ENCODE assay signal across 17 mouse cellular contexts in genomic region chr5:99334017-99334416, GRCm38 (mm10).
DNase-seq lines count a peak whose midpoint lies in the region; TF ChIP-seq lines count a peak whose summit lies in the region.
"Had no signal": no experiment of that assay in that cellular context is flagged by ENCODE, and none has a peak within 500 bp of the region (broad histone marks: within the 10 kb centered on the region; RNA-seq: fewer than 3 reads in every experiment).

No protein-coding gene starts in this region.

- no peak for TF ChIP-seq CTCF in CH12.LX (conservative IDR thresholded peaks at IDR 0.05 in 1 of 2, IDR thresholded peaks at IDR 0.05 in 1 of 2; ENCODE audit: low read depth in 2 of 2, low read length in 2 of 2)

- no peaks in the 10 kb centered on the region for H3K36me3 ChIP-seq in CH12.LX (replicated peaks in 1 of 2; ENCODE audit: control insufficient read depth in 1 of 2, insufficient read depth in 1 of 2, low read length in 1 of 2)
- no peaks in the 10 kb centered on the region for H3K36me3 ChIP-seq in midbrain, embryonic 10.5 days
- H3K36me3 ChIP-seq: embryonic facial prominence, embryonic 10.5 days; heart, embryonic 13.5 days; hindbrain, embryonic 15.5 days had no signal

- H3K4me1 ChIP-seq in CH12.LX (ENCODE audit: control insufficient read depth in 1 of 2, insufficient read depth in 2 of 2): peaks cover 0 to 34% of the 10 kb centered on the region in 2 experiments; a peak in 2 of 4 replicates
- H3K4me1 ChIP-seq in midbrain, embryonic 10.5 days: no peaks in the 10 kb centered on the region
- H3K4me1 ChIP-seq: forebrain, embryonic 13.5 days had no signal

- H3K27ac ChIP-seq in CH12.LX (ENCODE audit: insufficient read depth, low read depth): no peak overlapping the region
- H3K27ac ChIP-seq in midbrain, embryonic 10.5 days (replicated peaks): no peak overlapping the region
- H3K27ac ChIP-seq: embryonic facial prominence, embryonic 10.5 days; forebrain, embryonic 13.5 days; heart, embryonic 13.5 days; hindbrain, embryonic 15.5 days had no signal

- TF ChIP-seq RAD21 in CH12.LX (IDR thresholded peaks at IDR 0.05; ENCODE audit: low read depth, low read length): no peak

- in situ Hi-C loops in CH12.LX (cut with MboI; ENCODE audit: low pct_ligation_motif_present, low pct_unique_long_range_greater_than_20kb, low sequenced_read_pairs): no loop called here

- H3K4me2 ChIP-seq in CH12.LX (ENCODE audit: insufficient read depth, low read depth, poor library complexity, severe bottlenecking): no peak overlapping the region
- H3K4me2 ChIP-seq: forebrain, embryonic 13.5 days; heart, embryonic 13.5 days; hindbrain, embryonic 15.5 days had no signal

- no peak for TF ChIP-seq EP300 in CH12.LX (IDR thresholded peaks at IDR 0.05; ENCODE audit: low read length)

- no peaks in the 10 kb centered on the region for H3K9me3 ChIP-seq in CH12.LX (replicated peaks; ENCODE audit: low read length)
- H3K9me3 ChIP-seq in midbrain, embryonic 10.5 days (replicated peaks): no peaks in the 10 kb centered on the region
- H3K9me3 ChIP-seq: embryonic facial prominence, embryonic 10.5 days; forebrain, embryonic 13.5 days; heart, embryonic 13.5 days; hindbrain, embryonic 15.5 days had no signal

- H3K9ac ChIP-seq in CH12.LX (ENCODE audit: insufficient read depth, low read depth): no peak overlapping the region
- H3K9ac ChIP-seq: forebrain, embryonic 13.5 days; forebrain, postnatal 0 days; heart, embryonic 13.5 days; hindbrain, embryonic 15.5 days had no signal

- TF ChIP-seq POLR2A in CH12.LX (IDR thresholded peaks at IDR 0.05; ENCODE audit: low read depth, low read length): no peak

- DNase-seq in CD4-positive, CD25-positive, alpha-beta regulatory T cell, adult 2 months (ENCODE audit: low read depth, low spot score): peak; percentile 50
- peak; percentile 28 for DNase-seq in CH12.LX (ENCODE audit: extremely low read depth)
- DNase-seq in naive thymus-derived CD4-positive, alpha-beta T cell, adult 2 months (ENCODE audit: low read depth): peak; percentile 4
- no peak for DNase-seq in heart, adult 9 months (ENCODE audit: low spot score in 2 of 2)
- no peak for DNase-seq in midbrain, embryonic 10.5 days (ENCODE audit: low spot score)
- DNase-seq in retina, embryonic 14.5 days (ENCODE audit: low spot score): no peak
- DNase-seq: adrenal gland, adult 8-10 months; adrenal gland, postnatal 36 days; cerebellum, adult 2 months; cerebellum, postnatal 10 days; forebrain, postnatal 0 days; gastrocnemius, postnatal 25 days; heart, postnatal 36 days had no signal

- dilution Hi-C loops in CH12.LX (cut with MboI; ENCODE audit: extremely low pct_ligation_motif_present, extremely low pct_unique_long_range_greater_than_20kb, low sequenced_read_pairs): no loop called here

- no peaks in the 10 kb centered on the region for H3K79me2 ChIP-seq in CH12.LX (replicated peaks; ENCODE audit: control insufficient read depth, extremely low read depth, insufficient read depth, poor library complexity, severe bottlenecking)

- H3K27me3 ChIP-seq in CH12.LX (replicated peaks): peaks cover 2% of the 10 kb centered on the region
- 0 out of 2 replicates have a peak, but pooled peaks cover 3% of the 10 kb centered on the region for H3K27me3 ChIP-seq in midbrain, embryonic 10.5 days (ENCODE audit: low read depth, poor library complexity, severe bottlenecking)
- H3K27me3 ChIP-seq: forebrain, embryonic 13.5 days; heart, embryonic 13.5 days; hindbrain, embryonic 15.5 days had no signal

- no peak overlapping the region for H3K4me3 ChIP-seq in CH12.LX (replicated peaks in 1 of 3; ENCODE audit: low read depth in 2 of 3, low read length in 2 of 3, poor library complexity in 1 of 3)
- no peak overlapping the region for H3K4me3 ChIP-seq in midbrain, embryonic 10.5 days
- H3K4me3 ChIP-seq: embryonic facial prominence, embryonic 10.5 days; forebrain, embryonic 13.5 days; heart, embryonic 13.5 days; hindbrain, embryonic 15.5 days had no signal

- 91% methylated on average over 5 of the region's 5 CpGs for WGBS in midbrain, embryonic 10.5 days

TF ChIP-seq in CH12.LX, 34 proteins besides CTCF, POLR2A, EP300 and RAD21:
- TF ChIP-seq JUND (conservative IDR thresholded peaks at IDR 0.05; ENCODE audit: low read depth, low read length) (no peak), USF2 (conservative IDR thresholded peaks at IDR 0.05; ENCODE audit: low read depth, low read length) (no peak), CHD2 (IDR thresholded peaks at IDR 0.05; ENCODE audit: low read length) (no peak), RCOR1 (conservative IDR thresholded peaks at IDR 0.05; ENCODE audit: low read depth, low read length) (no peak), TCF12 (IDR thresholded peaks at IDR 0.05; ENCODE audit: low read depth, low read length) (no peak), IRF4 (IDR thresholded peaks at IDR 0.05; ENCODE audit: low read depth, low read length) (no peak), BHLHE40 (IDR thresholded peaks at IDR 0.05; ENCODE audit: low read depth, low read length) (no peak), SMC3 (IDR thresholded peaks at IDR 0.05; ENCODE audit: low read depth, low read length) (no peak), MEF2A (IDR thresholded peaks at IDR 0.05; ENCODE audit: borderline replicate concordance, low read depth, low read length) (no peak), ETS1 (conservative IDR thresholded peaks at IDR 0.05; ENCODE audit: low read depth, low read length) (no peak), PAX5 (IDR thresholded peaks at IDR 0.05; ENCODE audit: low read length) (no peak), MAX (IDR thresholded peaks at IDR 0.05; ENCODE audit: low read length) (no peak), USF1 (IDR thresholded peaks at IDR 0.05; ENCODE audit: low read depth, low read length) (no peak)
TF ChIP-seq in CH12.LX: peak in this region for 0.

Comparison
In these comparisons a context has a peak if more than half of its experiments do, and no peak if none do; other contexts are left out.
1. DNase-seq: peak in CD4-positive, CD25-positive, alpha-beta regulatory T cell, adult 2 months (single experiment), CH12.LX (single experiment) and naive thymus-derived CD4-positive, alpha-beta T cell, adult 2 months (single experiment); none in heart, adult 9 months (0 of 2), midbrain, embryonic 10.5 days (single experiment) and retina, embryonic 14.5 days (single experiment).